Mouse (Mus musculus): ENCODE measurements at regions not wholly inside any gene's neighbourhood (a gene's known extent, or its start where the extent isn't known, plus 50 kb on each side); places are given as distances from the start of the nearest gene placed in this dataset.

GRCm38 (mm10) chr4:54798523-54798922 is 146.3 kb upstream of the Zfp462 start:
- peak; percentile 68 for ATAC-seq (replicated peaks; ENCODE audit: low FRiP score, low TSS enrichment, poor library complexity, severe bottlenecking)

GRCm38 (mm10) chr4:54811163-54811562 is 133.7 kb upstream of the Zfp462 start:
- no peak for ATAC-seq (replicated peaks; ENCODE audit: low FRiP score, low TSS enrichment, poor library complexity, severe bottlenecking)

DNA sequence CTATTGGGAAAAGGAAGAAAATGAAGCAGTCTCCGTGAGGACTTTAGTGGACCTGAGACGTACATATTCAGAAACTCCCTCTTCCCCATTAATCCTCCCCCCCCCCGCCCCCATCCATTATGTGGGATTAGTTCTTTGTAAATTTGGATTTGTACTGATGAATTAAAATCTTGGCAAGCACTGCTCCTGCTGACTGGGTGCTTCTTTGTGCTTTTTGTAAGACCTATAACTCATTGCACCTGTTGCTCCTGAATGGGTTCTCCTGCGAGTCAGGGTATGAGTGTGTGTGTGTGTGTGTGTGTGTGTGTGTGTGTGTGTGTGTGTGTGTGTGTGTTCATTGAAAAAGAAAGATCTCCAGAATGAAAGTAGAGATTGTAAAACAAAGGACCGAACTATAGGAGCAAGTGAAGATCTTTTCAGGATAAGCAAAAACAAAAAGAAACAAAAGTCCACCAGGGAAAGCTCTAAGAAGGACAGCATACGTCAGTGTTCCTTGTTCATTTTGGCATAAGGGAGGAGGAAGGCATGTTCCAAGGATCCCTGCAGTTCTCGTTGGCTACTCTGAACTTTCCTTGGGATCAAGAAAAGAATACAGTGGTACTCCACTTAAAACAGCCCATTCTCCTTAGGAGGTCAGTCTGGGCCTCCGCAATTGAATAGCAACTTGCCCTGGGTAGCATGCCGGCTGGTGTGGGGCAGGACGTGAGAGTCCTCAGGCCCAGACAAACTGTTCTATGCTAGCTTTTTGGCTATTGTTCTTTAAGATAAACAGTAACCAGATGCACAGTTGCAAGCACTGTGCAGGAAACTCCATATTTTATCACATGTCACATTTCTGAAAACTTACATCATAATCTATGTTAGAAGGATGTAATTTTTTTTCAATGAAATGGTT is 131.9 kb upstream of the Zfp462 start:
- ATAC-seq (replicated peaks; ENCODE audit: low FRiP score, low TSS enrichment, poor library complexity, severe bottlenecking): no peak

DNA sequence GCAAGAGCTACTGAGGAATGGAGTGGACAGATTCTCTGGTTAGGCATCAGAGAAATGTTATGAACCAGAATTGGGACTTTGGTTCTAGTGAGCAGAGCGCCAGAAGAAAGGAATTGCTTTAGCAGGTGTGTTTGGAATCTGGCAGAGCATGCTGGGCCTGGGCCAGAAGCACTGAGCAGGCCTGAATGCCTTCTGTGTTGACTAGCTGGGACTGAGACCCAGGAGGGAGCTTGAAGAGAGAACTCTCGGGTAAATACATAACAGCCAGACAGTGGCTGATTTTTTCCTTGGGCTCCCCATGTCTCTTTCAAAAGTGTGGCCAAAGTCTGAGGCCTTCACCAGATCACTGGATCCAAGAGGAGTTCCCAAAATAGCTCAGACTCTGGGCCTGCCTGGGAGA is 107.5 kb upstream of the Zfp462 start:
- ATAC-seq (replicated peaks; ENCODE audit: low FRiP score, low TSS enrichment, poor library complexity, severe bottlenecking): no peak

DNA sequence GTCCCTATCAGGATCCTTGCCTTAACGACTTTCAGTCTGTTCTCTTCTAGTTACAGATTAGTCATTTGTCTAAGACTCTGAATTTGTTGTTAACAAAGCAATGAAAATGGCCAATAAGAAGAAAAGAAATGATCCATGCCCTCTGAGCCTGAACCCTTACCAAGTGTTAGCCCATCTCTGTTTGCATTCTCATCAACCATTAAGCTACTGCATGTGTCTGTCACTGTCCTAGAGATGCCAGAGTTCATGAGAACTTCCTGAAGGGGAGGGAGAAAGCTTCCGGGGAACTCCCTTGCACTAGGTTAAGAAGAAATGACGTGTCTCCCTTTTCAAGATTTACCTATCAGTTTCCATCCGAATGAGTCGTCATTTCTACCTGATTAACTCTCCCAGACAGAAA is 106.7 kb upstream of the Zfp462 start:
- ATAC-seq (replicated peaks; ENCODE audit: low FRiP score, low TSS enrichment, poor library complexity, severe bottlenecking): no peak

- ATAC-seq (replicated peaks; ENCODE audit: low FRiP score, low TSS enrichment, poor library complexity, severe bottlenecking): no peak
These were observed 106.1 kb upstream of the Zfp462 start for GRCm38 (mm10) chr4:54838794-54839193.

DNA sequence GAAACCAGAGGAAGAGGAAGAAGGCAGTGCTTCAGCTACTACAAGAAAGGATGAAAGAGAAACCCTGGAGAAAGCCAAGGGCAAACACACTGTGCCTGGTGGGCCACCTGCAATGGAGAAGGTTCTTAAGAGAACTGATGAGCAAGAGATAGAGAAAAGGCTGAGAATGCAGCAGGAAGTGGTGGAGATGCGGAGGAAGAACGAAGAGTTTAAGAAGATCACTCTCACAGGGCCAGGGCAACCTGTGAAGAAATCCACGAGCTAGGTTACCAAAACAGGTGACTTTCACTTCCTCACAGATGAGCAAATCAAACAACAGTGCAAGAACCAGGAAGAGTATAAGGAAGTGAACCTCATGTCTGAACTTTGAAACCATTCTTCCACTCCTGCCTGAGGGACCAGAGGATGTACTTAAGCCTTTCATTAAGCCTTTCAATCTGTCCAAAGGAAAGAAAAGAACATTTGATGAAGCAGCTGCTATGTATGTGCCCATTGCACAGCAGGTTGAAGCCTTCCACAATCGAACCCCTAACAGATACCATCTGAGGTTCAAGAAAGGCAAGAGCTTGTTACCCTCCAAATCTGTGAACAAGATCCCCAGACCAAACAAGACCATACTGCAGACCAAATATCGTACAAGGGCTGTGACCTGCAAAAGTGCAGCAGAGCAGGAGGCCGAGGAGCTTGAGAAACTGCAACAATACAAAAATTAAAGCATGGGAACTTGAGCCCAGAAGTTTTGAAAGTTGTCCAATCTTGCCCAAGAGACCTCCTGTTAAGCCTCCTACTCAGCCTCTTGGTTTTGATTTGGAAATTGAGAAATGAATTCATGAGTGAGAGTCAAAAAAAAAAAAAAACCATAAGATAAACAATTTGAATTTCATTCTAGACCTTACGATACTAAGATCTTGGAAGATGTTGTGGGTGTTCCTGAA is 91.6 kb upstream of the Zfp462 start:
- no peak for ATAC-seq (replicated peaks; ENCODE audit: low FRiP score, low TSS enrichment, poor library complexity, severe bottlenecking)

- no peak for ATAC-seq (replicated peaks; ENCODE audit: low FRiP score, low TSS enrichment, poor library complexity, severe bottlenecking)
These were observed 86.2 kb upstream of the Zfp462 start for GRCm38 (mm10) chr4:54858604-54859003.

DNA sequence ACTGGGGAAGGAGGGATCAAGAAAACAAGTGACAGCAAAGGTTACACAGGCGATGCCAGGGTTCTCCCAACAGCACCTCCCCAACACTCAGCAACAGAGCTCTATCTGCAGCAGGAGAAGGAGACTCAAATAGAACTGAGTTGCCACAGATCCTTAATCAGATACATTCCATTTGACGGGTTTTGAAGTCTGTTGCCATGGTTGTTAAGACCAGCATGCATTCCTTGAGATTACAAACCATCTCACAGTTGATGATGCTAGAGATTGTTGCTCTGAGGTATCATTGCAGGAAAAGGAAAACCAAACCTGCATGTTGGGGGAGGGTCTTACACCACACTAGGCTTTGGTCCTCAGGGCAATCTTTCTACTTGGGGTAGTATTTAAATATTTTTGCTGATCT is 78.8 kb upstream of the Zfp462 start:
- ATAC-seq (replicated peaks; ENCODE audit: low FRiP score, low TSS enrichment, poor library complexity, severe bottlenecking): no peak

DNA sequence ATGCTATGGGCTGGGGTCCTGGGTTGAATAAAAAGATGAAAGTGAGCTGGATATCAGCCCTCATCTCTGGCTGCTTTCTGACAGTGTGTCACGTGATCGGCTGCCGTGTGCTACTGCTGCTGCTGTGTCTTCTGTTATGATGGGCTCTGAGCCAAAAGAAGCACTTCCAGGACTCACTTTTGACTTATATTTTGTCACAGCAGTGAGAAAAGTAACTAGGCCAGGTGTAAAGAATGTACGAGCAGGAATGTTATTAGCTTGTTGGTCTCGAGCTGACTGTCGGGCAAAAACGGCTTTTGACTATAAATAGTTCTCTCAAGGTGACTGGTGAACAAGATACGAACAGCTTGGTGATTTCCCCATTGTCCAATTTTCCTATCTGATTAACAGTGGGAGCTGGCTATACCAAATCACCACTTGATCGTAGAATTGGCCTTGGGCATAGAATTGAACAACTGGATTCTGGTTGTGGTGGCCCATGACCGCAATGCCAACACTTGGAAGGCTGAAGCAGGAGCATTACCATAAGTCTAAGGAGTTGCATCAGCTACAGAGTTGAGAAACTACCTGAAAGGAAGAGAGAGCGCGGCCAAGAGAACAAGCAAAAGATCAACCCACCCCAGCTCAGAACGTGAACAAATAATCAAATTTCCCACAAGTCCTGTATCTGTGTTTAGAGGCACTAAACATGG is 70.6 kb upstream of the Zfp462 start:
- no peak for ATAC-seq (replicated peaks; ENCODE audit: low FRiP score, low TSS enrichment, poor library complexity, severe bottlenecking)

- ATAC-seq (replicated peaks; ENCODE audit: low FRiP score, low TSS enrichment, poor library complexity, severe bottlenecking): no peak
These were observed 69.3 kb upstream of the Zfp462 start for GRCm38 (mm10) chr4:54875506-54875905.

DNA sequence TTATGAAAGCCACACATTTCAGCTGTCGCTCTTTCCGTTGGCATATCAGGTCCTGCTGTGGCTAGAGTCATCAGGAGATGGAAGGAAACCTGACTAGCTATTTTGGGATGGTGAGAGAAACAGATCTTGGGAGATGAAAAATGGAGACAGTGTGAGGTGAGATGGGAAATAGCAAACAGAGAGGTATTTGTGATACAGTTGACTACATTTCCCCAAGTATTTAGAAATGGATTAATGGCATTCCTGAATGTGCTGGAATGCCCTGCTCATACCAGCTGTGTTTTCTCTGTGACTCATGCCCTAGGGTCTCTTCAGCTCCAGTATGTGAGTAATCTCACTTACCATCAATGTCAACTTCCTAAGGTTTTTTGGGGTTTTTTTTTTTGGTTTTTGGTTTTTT is 67.5 kb upstream of the Zfp462 start:
- no peak for ATAC-seq (replicated peaks; ENCODE audit: low FRiP score, low TSS enrichment, poor library complexity, severe bottlenecking)

- no peak for ATAC-seq (replicated peaks; ENCODE audit: low FRiP score, low TSS enrichment, poor library complexity, severe bottlenecking)
These were observed 66.3 kb upstream of the Zfp462 start for GRCm38 (mm10) chr4:54878531-54878930.

DNA sequence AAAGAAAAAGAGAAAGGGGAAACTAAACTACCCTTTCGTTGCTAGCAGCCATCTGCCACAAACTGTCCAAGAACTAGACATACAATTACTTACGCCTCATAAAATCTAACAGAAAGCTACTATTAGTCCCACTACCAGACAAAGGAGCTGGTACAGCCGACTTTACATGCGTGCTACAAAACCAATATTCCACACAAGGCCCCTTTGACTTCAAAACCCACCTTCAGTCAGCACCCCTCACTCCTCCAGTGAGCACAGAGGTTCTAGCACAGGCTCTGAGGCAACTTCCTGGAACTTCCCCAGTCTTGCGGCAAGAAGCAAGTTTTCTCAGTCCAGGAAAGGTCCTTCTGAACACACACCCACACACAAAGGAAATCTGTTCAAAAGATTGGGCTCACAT is 51.6 kb upstream of the Zfp462 start:
- no peak for ATAC-seq (replicated peaks; ENCODE audit: low FRiP score, low TSS enrichment, poor library complexity, severe bottlenecking)

All from megakaryocyte-erythroid progenitor cell, adult 5-6 weeks (primary cell).